Mouse (Mus musculus): ENCODE data around the gene Serpina6. TPM values are rescaled to one million over a fixed set of nuclear protein-coding genes. Genes with fewer than 3 reads are reported as not detected.
"Not testable (repeated sequence)": the region's sequence is repeated elsewhere in the genome, so short reads cannot be mapped to it uniquely, and the experiment has no call there.

Gene Serpina6
- polyA plus RNA-seq, 1 experiment from 2014 or later: 1.7 TPM

- no peaks in the 10 kb centered on the region for H3K4me1 ChIP-seq (ENCODE audit: control insufficient read depth, insufficient read depth, low read length)
- WGBS: 81% methylated on average over 3 of the region's 3 CpGs
- H3K27ac ChIP-seq (ENCODE audit: low read length): no peak overlapping the region
- H3K27me3 ChIP-seq (ENCODE audit: control insufficient read depth, insufficient read depth, low read length): no peaks in the 10 kb centered on the region
- no peak for ATAC-seq (replicated peaks; ENCODE audit: extremely low read depth, insufficient read depth, low FRiP score)
- no peaks in the 10 kb centered on the region for H3K36me3 ChIP-seq (ENCODE audit: control insufficient read depth, insufficient read depth)
- H3K9ac ChIP-seq (ENCODE audit: low read length): no peak overlapping the region
- no peaks in the 10 kb centered on the region for H3K9me3 ChIP-seq (replicated peaks; ENCODE audit: control insufficient read depth, low read length)
- H3K4me3 ChIP-seq (ENCODE audit: low read length): no peak overlapping the region
- no peak overlapping the region for H3K4me2 ChIP-seq (ENCODE audit: low read depth, low read length)
These were observed 8.3 kb upstream of the Serpina6 start for GRCm38 (mm10) chr12:103665286-103665685.

- H3K9ac ChIP-seq (ENCODE audit: low read length); H3K36me3 ChIP-seq (ENCODE audit: control insufficient read depth, insufficient read depth); ATAC-seq (replicated peaks; ENCODE audit: extremely low read depth, insufficient read depth, low FRiP score); H3K4me3 ChIP-seq (ENCODE audit: low read length); H3K27me3 ChIP-seq (ENCODE audit: control insufficient read depth, insufficient read depth, low read length); H3K27ac ChIP-seq (ENCODE audit: low read length); H3K9me3 ChIP-seq (replicated peaks; ENCODE audit: control insufficient read depth, low read length); H3K4me2 ChIP-seq (ENCODE audit: low read depth, low read length); H3K4me1 ChIP-seq (ENCODE audit: control insufficient read depth, insufficient read depth, low read length): not testable (repeated sequence)
These were observed 5.0 kb upstream of the Serpina6 start for GRCm38 (mm10) chr12:103662053-103662452.

- no peaks in the 10 kb centered on the region for H3K27me3 ChIP-seq (ENCODE audit: control insufficient read depth, insufficient read depth, low read length)
- ATAC-seq (replicated peaks; ENCODE audit: extremely low read depth, insufficient read depth, low FRiP score): no peak
These were observed 3.1 kb upstream of the Serpina6 start for GRCm38 (mm10) chr12:103660076-103660475.

GRCm38 (mm10) chr12:103659171-103659570 lies 2.2 kb upstream of the Serpina6 start:
- Histone ChIP-seq H3K27ac (ENCODE audit: low read length) (no peak overlapping the region), H3K4me3 (ENCODE audit: low read length) (no peak overlapping the region), H3K4me1 (ENCODE audit: control insufficient read depth, insufficient read depth, low read length) (no peaks in the 10 kb centered on the region), H3K9me3 (replicated peaks; ENCODE audit: control insufficient read depth, low read length) (no peaks in the 10 kb centered on the region), H3K4me2 (ENCODE audit: low read depth, low read length) (no peak overlapping the region), H3K36me3 (ENCODE audit: control insufficient read depth, insufficient read depth) (no peaks in the 10 kb centered on the region), H3K9ac (ENCODE audit: low read length) (no peak overlapping the region), H3K27me3 (ENCODE audit: control insufficient read depth, insufficient read depth, low read length) (no peaks in the 10 kb centered on the region)
- WGBS: 75% methylated on average over 2 of the region's 2 CpGs
- ATAC-seq (replicated peaks; ENCODE audit: extremely low read depth, insufficient read depth, low FRiP score): no peak

More at GRCm38 (mm10) chr12:103660076-103660475, 3.1 kb upstream of the Serpina6 start:
- H3K4me3 ChIP-seq (ENCODE audit: low read length): no peak overlapping the region
- H3K4me1 ChIP-seq (ENCODE audit: control insufficient read depth, insufficient read depth, low read length): no peaks in the 10 kb centered on the region
- no peak overlapping the region for H3K9ac ChIP-seq (ENCODE audit: low read length)
- 77% methylated on average over 5 of the region's 5 CpGs for WGBS
- H3K4me2 ChIP-seq (ENCODE audit: low read depth, low read length): no peak overlapping the region
- H3K27ac ChIP-seq (ENCODE audit: low read length): no peak overlapping the region
- H3K36me3 ChIP-seq (ENCODE audit: control insufficient read depth, insufficient read depth): no peaks in the 10 kb centered on the region
- H3K9me3 ChIP-seq (replicated peaks; ENCODE audit: control insufficient read depth, low read length): no peaks in the 10 kb centered on the region

- H3K4me3 ChIP-seq (ENCODE audit: low read length): no peak overlapping the region
- no peaks in the 10 kb centered on the region for H3K4me1 ChIP-seq (ENCODE audit: control insufficient read depth, insufficient read depth, low read length)
- H3K9ac ChIP-seq (ENCODE audit: low read length): no peak overlapping the region
- no peak overlapping the region for H3K4me2 ChIP-seq (ENCODE audit: low read depth, low read length)
- ATAC-seq (replicated peaks; ENCODE audit: extremely low read depth, insufficient read depth, low FRiP score): no peak
- no peak overlapping the region for H3K27ac ChIP-seq (ENCODE audit: low read length)
- WGBS: 73% methylated on average over 10 of the region's 10 CpGs
- H3K9me3 ChIP-seq (replicated peaks; ENCODE audit: control insufficient read depth, low read length): no peaks in the 10 kb centered on the region
- no peaks in the 10 kb centered on the region for H3K27me3 ChIP-seq (ENCODE audit: control insufficient read depth, insufficient read depth, low read length)
- H3K36me3 ChIP-seq (ENCODE audit: control insufficient read depth, insufficient read depth): no peaks in the 10 kb centered on the region
These were observed 979 bp upstream of the Serpina6 start for GRCm38 (mm10) chr12:103657991-103658390.

GRCm38 (mm10) chr12:103655123-103656044 lies 1.6 kb downstream of the Serpina6 start:
- no peak overlapping the region for H3K27ac ChIP-seq (ENCODE audit: low read length)
- no peaks in the 10 kb centered on the region for H3K4me1 ChIP-seq (ENCODE audit: control insufficient read depth, insufficient read depth, low read length)
- no peaks in the 10 kb centered on the region for H3K27me3 ChIP-seq (ENCODE audit: control insufficient read depth, insufficient read depth, low read length)
- H3K9ac ChIP-seq (ENCODE audit: low read length): no peak overlapping the region
- H3K36me3 ChIP-seq (ENCODE audit: control insufficient read depth, insufficient read depth): no peaks in the 10 kb centered on the region
- H3K9me3 ChIP-seq (replicated peaks; ENCODE audit: control insufficient read depth, low read length): no peaks in the 10 kb centered on the region
- no peak overlapping the region for H3K4me2 ChIP-seq (ENCODE audit: low read depth, low read length)
- ATAC-seq (replicated peaks; ENCODE audit: extremely low read depth, insufficient read depth, low FRiP score): no peak; the same call in 1 of the 2 replicates
- WGBS: 69% methylated on average over 7 of the region's 7 CpGs
- no peak overlapping the region for H3K4me3 ChIP-seq (ENCODE audit: low read length)

- H3K4me3 ChIP-seq (ENCODE audit: low read length): no peak overlapping the region
- H3K9me3 ChIP-seq (replicated peaks; ENCODE audit: control insufficient read depth, low read length): no peaks in the 10 kb centered on the region
- H3K27ac ChIP-seq (ENCODE audit: low read length): no peak overlapping the region
- H3K36me3 ChIP-seq (ENCODE audit: control insufficient read depth, insufficient read depth): no peaks in the 10 kb centered on the region
- ATAC-seq (replicated peaks; ENCODE audit: extremely low read depth, insufficient read depth, low FRiP score): no peak
- no peaks in the 10 kb centered on the region for H3K4me1 ChIP-seq (ENCODE audit: control insufficient read depth, insufficient read depth, low read length)
- H3K9ac ChIP-seq (ENCODE audit: low read length): no peak overlapping the region
- no peaks in the 10 kb centered on the region for H3K27me3 ChIP-seq (ENCODE audit: control insufficient read depth, insufficient read depth, low read length)
- H3K4me2 ChIP-seq (ENCODE audit: low read depth, low read length): no peak overlapping the region
- 87% methylated on average over 2 of the region's 2 CpGs for WGBS
These were observed 3.2 kb downstream of the Serpina6 start for GRCm38 (mm10) chr12:103653836-103654235.

- Histone ChIP-seq H3K36me3 (ENCODE audit: control insufficient read depth, insufficient read depth) (no peaks in the 10 kb centered on the region), H3K27ac (ENCODE audit: low read length) (no peak overlapping the region), H3K4me2 (ENCODE audit: low read depth, low read length) (no peak overlapping the region), H3K9ac (ENCODE audit: low read length) (no peak overlapping the region), H3K9me3 (replicated peaks; ENCODE audit: control insufficient read depth, low read length) (no peaks in the 10 kb centered on the region), H3K27me3 (ENCODE audit: control insufficient read depth, insufficient read depth, low read length) (no peaks in the 10 kb centered on the region), H3K4me1 (ENCODE audit: control insufficient read depth, insufficient read depth, low read length) (no peaks in the 10 kb centered on the region), H3K4me3 (ENCODE audit: low read length) (no peak overlapping the region)
- 72% methylated on average over 2 of the region's 2 CpGs for WGBS
- ATAC-seq (replicated peaks; ENCODE audit: extremely low read depth, insufficient read depth, low FRiP score): no peak
These were observed 10.7 kb downstream of the Serpina6 start for GRCm38 (mm10) chr12:103646314-103646713.

- whole genome bisulfite sequencing: 30% methylated on average over 5 of the region's 5 CpGs
- Histone ChIP-seq H3K27me3 (ENCODE audit: control insufficient read depth, insufficient read depth, low read length) (no peaks in the 10 kb centered on the region), H3K9me3 (replicated peaks; ENCODE audit: control insufficient read depth, low read length) (no peaks in the 10 kb centered on the region), H3K4me1 (ENCODE audit: control insufficient read depth, insufficient read depth, low read length) (no peaks in the 10 kb centered on the region), H3K4me2 (ENCODE audit: low read depth, low read length) (no peak overlapping the region), H3K9ac (ENCODE audit: low read length) (no peak overlapping the region), H3K36me3 (ENCODE audit: control insufficient read depth, insufficient read depth) (no peaks in the 10 kb centered on the region), H3K4me3 (ENCODE audit: low read length) (no peak overlapping the region), H3K27ac (ENCODE audit: low read length) (no peak overlapping the region)
- no peak for ATAC-seq (replicated peaks; ENCODE audit: extremely low read depth, insufficient read depth, low FRiP score)
These were observed 12.4 kb downstream of the Serpina6 start for GRCm38 (mm10) chr12:103644601-103645000.
